Mouse (Mus musculus) ovary, postnatal 36 days (tissue): ENCODE measurements around the gene Sult1e1.

Experiments used
- DNase-seq: peaks from one replicate; pipeline ENCODE4 v3.0.0; 2022; ENCODE audit warnings: low spot score, mixed read lengths

The Sult1e1 gene

GRCm38 (mm10) chr5:87591494-87591893 is at the start of gene Sult1e1:
Sult1e1 (minus strand) TSS chr5:87591594.
- no peak for DNase-seq

GRCm38 (mm10) chr5:87622681-87623080 is 31.3 kb upstream of the Sult1e1 start:
- no peak for DNase-seq

- DNase-seq, result no peak
Measured at GRCm38 (mm10) chr5:87615128-87615390, 23.7 kb upstream of the Sult1e1 start.

GRCm38 (mm10) chr5:87614364-87615127 is 23.2 kb upstream of the Sult1e1 start:
- no peak for DNase-seq

GRCm38 (mm10) chr5:87601018-87601417 is 9.6 kb upstream of the Sult1e1 start:
- DNase-seq, result peak; percentile 25

- DNase-seq, result no peak
Measured at GRCm38 (mm10) chr5:87597891-87598290, 6.5 kb upstream of the Sult1e1 start.

- DNase-seq, result no peak
Measured at GRCm38 (mm10) chr5:87589916-87590315, 1.5 kb downstream of the Sult1e1 start.

- DNase-seq, result no peak
Measured at GRCm38 (mm10) chr5:87580389-87580788, 11.0 kb downstream of the Sult1e1 start.

- no peak for DNase-seq
Measured at GRCm38 (mm10) chr5:87574174-87574573, 17.2 kb downstream of the Sult1e1 start.

- DNase-seq, result no peak
Measured at GRCm38 (mm10) chr5:87573490-87573889, 17.9 kb downstream of the Sult1e1 start.

GRCm38 (mm10) chr5:87572781-87573180 is 18.6 kb downstream of the Sult1e1 start:
- DNase-seq, result no peak

- no peak for DNase-seq
Measured at GRCm38 (mm10) chr5:87568845-87569244, 22.5 kb downstream of the Sult1e1 start, which contains the start of gene Sult1d1. Sult1d1 (minus strand) TSS chr5:87569027.

- no peak for DNase-seq
Measured at GRCm38 (mm10) chr5:87567306-87567705, 24.1 kb downstream of the Sult1e1 start.

GRCm38 (mm10) chr5:87562966-87563365 is 28.4 kb downstream of the Sult1e1 start:
- no peak for DNase-seq

- no peak for DNase-seq
Measured at GRCm38 (mm10) chr5:87562526-87562925, 28.9 kb downstream of the Sult1e1 start.

GRCm38 (mm10) chr5:87560145-87560544 is 31.2 kb downstream of the Sult1e1 start:
- DNase-seq, result no peak

- no peak for DNase-seq
Measured at GRCm38 (mm10) chr5:87550935-87551334, 40.5 kb downstream of the Sult1e1 start.

GRCm38 (mm10) chr5:87538111-87538510 is 53.3 kb downstream of the Sult1e1 start, which contains the start of gene Sult1b1:
Sult1b1 (minus strand) TSS chr5:87538195.
- DNase-seq, result no peak

GRCm38 (mm10) chr5:87535994-87536644 is 55.3 kb downstream of the Sult1e1 start:
- no peak for DNase-seq

- no peak for DNase-seq
Measured at GRCm38 (mm10) chr5:87532288-87532687, 59.1 kb downstream of the Sult1e1 start.
